Mouse (Mus musculus) bone marrow macrophage, adult 2 months (primary cell): ENCODE results near the gene Arhgef7.

Source experiments
- CTCF ChIP-seq: IDR thresholded peaks from 2 replicates; pipeline ENCODE4 v1.5.1; 2012; ENCODE audit warnings: low read depth, mild to moderate bottlenecking, low read length, moderate library complexity
- POLR2A ChIP-seq: IDR thresholded peaks from 2 replicates; pipeline ENCODE4 v1.6.1; 2012; ENCODE audit warnings: mild to moderate bottlenecking, low read depth, low read length, borderline replicate concordance

DNA sequence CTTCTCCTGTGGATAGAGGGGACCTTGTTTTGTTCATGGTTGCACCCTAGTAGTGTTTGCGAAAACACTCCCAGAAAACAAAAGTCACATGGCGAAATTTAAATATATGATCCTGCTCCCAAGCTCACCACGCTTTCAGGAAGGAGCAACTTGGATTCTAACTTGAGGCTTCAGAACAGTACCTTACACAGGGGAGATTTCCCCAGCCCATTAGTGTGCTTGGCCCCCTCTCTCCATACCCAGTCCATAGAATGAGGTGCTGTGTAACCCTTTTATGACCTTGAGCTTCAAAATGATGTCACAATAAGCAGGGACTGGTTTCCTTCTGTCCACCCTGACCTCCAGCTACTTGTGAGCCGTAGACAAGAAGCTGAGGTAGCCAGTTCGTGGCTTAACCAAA lies 112.7 kb downstream of the Arhgef7 start, which contains the start of gene Tex29:
- TF ChIP-seq CTCF: no peak
- TF ChIP-seq POLR2A: no peak
